Mouse (Mus musculus): ENCODE results near the gene Acp7.

DNA sequence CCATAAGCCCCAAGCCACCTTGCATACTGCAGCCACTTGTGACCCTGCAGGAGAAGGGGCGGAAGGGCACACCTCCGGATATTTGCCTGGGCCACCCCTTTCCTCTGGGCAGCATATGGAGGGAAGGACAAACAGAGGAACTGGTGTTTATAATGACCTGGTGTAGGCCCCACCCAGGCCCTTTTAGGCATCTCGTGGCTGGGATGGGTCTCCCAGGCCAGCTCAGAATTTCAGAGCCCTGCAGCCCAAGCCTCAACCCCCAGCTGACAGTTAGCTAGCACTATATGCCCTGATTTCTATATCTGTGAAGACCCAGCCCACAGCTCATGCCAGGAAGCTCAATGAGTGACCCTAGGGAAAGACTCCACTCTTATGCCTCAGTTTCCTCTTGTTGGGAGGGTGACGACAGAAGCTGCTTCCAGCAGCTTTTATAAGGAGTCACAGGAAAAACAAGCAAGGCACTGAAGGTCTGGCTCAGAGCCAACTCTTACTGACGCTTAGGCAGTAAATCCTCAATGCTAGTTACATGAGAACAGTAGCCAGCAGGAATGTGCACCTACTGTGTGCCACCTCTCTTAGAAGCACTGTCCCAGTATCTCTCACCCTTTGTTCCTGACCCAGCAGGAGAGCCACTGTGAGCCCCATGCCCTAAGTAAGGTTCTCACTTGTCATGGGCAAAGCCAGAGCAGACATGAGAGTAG, 60.0 kb downstream of the Acp7 start:
- TF ChIP-seq CTCF (IDR thresholded peaks at IDR 0.05; ENCODE audit: insufficient read depth, low read length) (no peak), POLR2A (IDR thresholded peaks at IDR 0.05; ENCODE audit: borderline replicate concordance, extremely low read depth, low read depth, low read length) (0 out of 2 replicates have a peak, but pooled peaks have one; percentile 10)

All from lung, adult 2 months (tissue).